Mouse (Mus musculus) kidney, postnatal 0 days (tissue): Measurements from ENCODE around the gene Fndc4. TPM values are rescaled to one million over a fixed set of nuclear protein-coding genes. Genes with fewer than 3 reads are reported as not detected.

Experiments used
- ATAC-seq: fragments of 200-750 bp; cut with Nextera tagmentation; replicated peaks from 2 replicates; pipeline ENCODE4 v1.8.0; 2017; ENCODE audit warnings: low read depth, moderate number of reproducible peaks, moderate TSS enrichment, moderate library complexity; ENCODE audit not compliant: low FRiP score
- DNase-seq: peaks from one replicate; pipeline ENCODE4 v3.0.0-alpha.2; 2016; ENCODE audit warnings: low spot score
- H3K27ac ChIP-seq: fragments of 300-500 bp; sonication (generic); 2 replicates; pipeline ENCODE4 v1.5.1; 2014; ENCODE audit warnings: mild to moderate bottlenecking
- H3K27me3 ChIP-seq: fragments of 300-500 bp; sonication (generic); 2 replicates; pipeline ENCODE4 v1.6.1; 2014; ENCODE audit warnings: low read length, mixed read lengths; ENCODE audit not compliant: insufficient read depth
- H3K36me3 ChIP-seq: fragments of 300-500 bp; sonication (generic); 2 replicates; pipeline ENCODE4 v1.6.1; 2014; ENCODE audit warnings: low read length, mixed read lengths; ENCODE audit not compliant: insufficient read depth
- H3K4me1 ChIP-seq: fragments of 300-500 bp; sonication (generic); replicated peaks from 2 replicates; pipeline ENCODE4 v1.6.1; 2014; ENCODE audit warnings: antibody characterized with exemption, low read length, mixed read lengths; ENCODE audit not compliant: insufficient read depth
- H3K4me2 ChIP-seq: fragments of 300-500 bp; sonication (generic); 2 replicates; pipeline ENCODE4 v1.6.1; 2014; ENCODE audit warnings: mild to moderate bottlenecking, low read length, moderate library complexity, mixed read lengths
- H3K4me3 ChIP-seq: fragments of 300-500 bp; sonication (generic); replicated peaks from 2 replicates; pipeline ENCODE4 v1.5.1; 2014; ENCODE audit warnings: low read depth, low read length
- H3K9ac ChIP-seq: fragments of 300-500 bp; sonication (generic); 2 replicates; pipeline ENCODE4 v1.6.1; 2014; ENCODE audit warnings: low read depth, low read length
- H3K9me3 ChIP-seq: fragments of 300-500 bp; sonication (generic); replicated peaks from 2 replicates; pipeline ENCODE4 v1.6.1; 2016; ENCODE audit warnings: low read length, inconsistent platforms, mixed read lengths
- CTCF ChIP-seq: IDR thresholded peaks from 2 replicates; pipeline ENCODE4 v1.5.1; 2016; ENCODE audit warnings: antibody characterized with exemption, low read depth, mild to moderate bottlenecking, moderate library complexity
- WGBS: fragments of 180-500 bp; shearing (Covaris S2); extraction: QIAGEN DNeasy Blood & Tissue Kit; methylation state at CpG from one replicate; pipeline ENCODE4 v1.1.7; 2014; 5-methylcytosine and 5-hydroxymethylcytosine counted together
- polyA plus RNA-seq: library from polyadenylated mRNA; unstranded; fragments of >200 nt; fragmentation: Nextera tagmentation; extraction: Ambion mirVana; gene quantifications from 2 replicates; pipeline ENCODE4 v1.2.1, GENCODE M21; 2015

Fndc4 gene
- polyA plus RNA-seq, 1 experiment from 2014 or later = 27.8 TPM

GRCm38 (mm10) chr5:31267686-31268085, 28.2 kb downstream of the Fndc4 start:
- no peak overlapping the region for H3K27ac ChIP-seq
- DNase-seq (no peak), ATAC-seq (no peak)
- WGBS = 81% methylated on average over 6 of the region's 6 CpGs
- no peak overlapping the region for H3K4me3 ChIP-seq
- H3K4me2 ChIP-seq = no peak overlapping the region
- no peak overlapping the region for H3K9ac ChIP-seq
- peaks cover 50% of the 10 kb centered on the region for H3K36me3 ChIP-seq
- no peaks in the 10 kb centered on the region for H3K4me1 ChIP-seq
- no peaks in the 10 kb centered on the region for H3K9me3 ChIP-seq
- H3K27me3 ChIP-seq = no peaks in the 10 kb centered on the region
- TF ChIP-seq CTCF = no peak

GRCm38 (mm10) chr5:31266101-31266500, 29.8 kb downstream of the Fndc4 start:
- ATAC-seq (no peak), DNase-seq (no peak)
- Histone ChIP-seq H3K4me2 (no peak overlapping the region), H3K36me3 (peaks cover 55% of the 10 kb centered on the region), H3K9ac (no peak overlapping the region), H3K9me3 (no peaks in the 10 kb centered on the region), H3K27me3 (no peaks in the 10 kb centered on the region), H3K4me1 (no peaks in the 10 kb centered on the region), H3K27ac (no peak overlapping the region), H3K4me3 (no peak overlapping the region)
- 87% methylated on average over 7 of the region's 7 CpGs for WGBS
- no peak for TF ChIP-seq CTCF

DNA sequence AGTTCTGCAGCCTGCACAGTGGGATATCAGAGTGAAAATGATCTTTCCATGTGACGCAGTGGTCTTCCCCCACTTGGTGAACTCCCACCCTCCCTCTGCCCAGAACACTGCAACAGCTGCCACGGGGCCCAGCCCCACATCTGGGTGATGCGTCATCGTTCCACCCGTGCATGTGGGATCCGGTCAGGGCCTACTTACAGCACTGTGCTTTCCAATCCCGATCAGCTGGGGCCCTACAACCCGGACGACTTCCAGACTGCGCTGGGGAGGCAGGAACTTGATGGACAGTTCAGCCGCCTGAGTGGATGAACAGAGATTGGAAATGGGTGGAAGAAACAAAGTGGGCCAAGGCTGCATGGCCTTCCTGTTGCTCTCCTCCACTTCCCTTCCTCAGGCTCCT, 38.3 kb downstream of the Fndc4 start:
- WGBS = 87% methylated on average over 11 of the region's 11 CpGs
- ATAC-seq (no peak), DNase-seq (no peak)
- Histone ChIP-seq H3K9ac (no peak overlapping the region), H3K36me3 (peaks cover 34% of the 10 kb centered on the region), H3K4me1 (no peaks in the 10 kb centered on the region), H3K27ac (no peak overlapping the region), H3K4me3 (no peak overlapping the region), H3K9me3 (no peaks in the 10 kb centered on the region), H3K4me2 (no peak overlapping the region), H3K27me3 (no peaks in the 10 kb centered on the region)
- TF ChIP-seq CTCF = no peak

DNA sequence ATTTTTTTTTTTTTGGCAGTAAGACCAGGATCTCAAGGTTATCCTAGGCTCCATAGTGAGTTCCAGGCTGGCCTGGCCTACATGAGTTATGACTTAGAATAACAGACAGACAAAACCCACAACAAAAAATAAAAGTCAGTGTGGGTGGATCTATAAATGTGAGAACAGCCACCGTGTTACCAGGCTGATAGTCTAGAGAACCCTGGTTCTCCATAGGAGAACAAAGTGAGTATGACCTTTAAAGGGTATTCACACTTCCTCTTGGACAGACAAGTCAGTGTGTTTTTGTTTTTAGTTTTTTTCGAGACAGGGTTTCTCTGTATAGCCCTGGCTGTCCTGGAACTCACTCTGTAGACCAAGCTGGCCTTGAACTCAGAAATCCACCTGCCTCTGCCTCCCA, 39.9 kb downstream of the Fndc4 start:
- peaks cover 32% of the 10 kb centered on the region; the same call in 1 of the 2 replicates for H3K36me3 ChIP-seq

GRCm38 (mm10) chr5:31255381-31255780, 40.5 kb downstream of the Fndc4 start:
- DNase-seq = no peak
- peaks cover 32% of the 10 kb centered on the region; the same call in 1 of the 2 replicates for H3K36me3 ChIP-seq
- no peaks in the 10 kb centered on the region for H3K9me3 ChIP-seq
- H3K4me3 ChIP-seq = no peak overlapping the region
- TF ChIP-seq CTCF = no peak
- no peak overlapping the region for H3K27ac ChIP-seq
- no peak overlapping the region for H3K9ac ChIP-seq
- WGBS = 82% methylated on average over 2 of the region's 2 CpGs
- no peak overlapping the region for H3K4me2 ChIP-seq
- 0 out of 2 replicates have a peak, but pooled peaks cover 4% of the 10 kb centered on the region for H3K4me1 ChIP-seq
- H3K27me3 ChIP-seq = no peaks in the 10 kb centered on the region
- ATAC-seq = no peak

More for the DNA sequence above, 39.9 kb downstream of the Fndc4 start:
- Histone ChIP-seq H3K9me3 (no peaks in the 10 kb centered on the region), H3K9ac (no peak overlapping the region), H3K4me2 (no peak overlapping the region), H3K4me3 (no peak overlapping the region), H3K4me1 (0 out of 2 replicates have a peak, but pooled peaks cover 4% of the 10 kb centered on the region), H3K27ac (no peak overlapping the region), H3K27me3 (no peaks in the 10 kb centered on the region)
- WGBS = 67% methylated on average over 2 of the region's 2 CpGs
- DNase-seq (no peak), ATAC-seq (no peak)
- no peak for TF ChIP-seq CTCF

DNA sequence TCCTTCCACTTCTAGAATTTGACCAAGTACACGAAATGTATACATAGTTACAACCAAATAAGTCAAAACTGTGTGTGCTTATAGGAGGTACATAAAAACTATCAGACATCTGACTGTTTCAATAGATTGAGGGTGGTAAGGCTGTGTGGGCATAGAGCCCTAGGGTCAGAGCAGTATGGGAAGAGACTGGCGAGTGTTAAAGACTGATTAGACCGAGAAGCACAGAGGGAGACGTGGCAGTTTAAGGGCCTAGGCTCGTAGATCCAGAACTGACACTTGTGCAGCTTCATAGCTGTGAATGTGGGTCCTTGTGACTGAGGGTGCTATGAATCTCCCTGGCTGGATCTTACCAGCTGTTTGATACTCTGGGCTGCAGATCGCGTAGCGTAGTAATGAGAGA, 41.0 kb downstream of the Fndc4 start:
- Histone ChIP-seq H3K27ac (no peak overlapping the region), H3K4me3 (no peak overlapping the region), H3K9ac (no peak overlapping the region), H3K4me2 (no peak overlapping the region), H3K4me1 (0 out of 2 replicates have a peak, but pooled peaks cover 4% of the 10 kb centered on the region), H3K9me3 (no peaks in the 10 kb centered on the region), H3K27me3 (no peaks in the 10 kb centered on the region), H3K36me3 (peaks cover 33% of the 10 kb centered on the region; the same call in 1 of the 2 replicates)
- 83% methylated on average over 8 of the region's 8 CpGs for WGBS
- ATAC-seq = no peak
- no peak for TF ChIP-seq CTCF
- no peak for DNase-seq

GRCm38 (mm10) chr5:31254452-31254851, 41.4 kb downstream of the Fndc4 start:
- TF ChIP-seq CTCF = no peak
- Histone ChIP-seq H3K4me1 (0 out of 2 replicates have a peak, but pooled peaks cover 4% of the 10 kb centered on the region), H3K4me3 (no peak overlapping the region), H3K9me3 (no peaks in the 10 kb centered on the region), H3K27me3 (no peaks in the 10 kb centered on the region), H3K27ac (no peak overlapping the region), H3K9ac (no peak overlapping the region), H3K4me2 (no peak overlapping the region), H3K36me3 (peaks cover 34% of the 10 kb centered on the region)
- WGBS = 59% methylated on average over 7 of the region's 7 CpGs
- DNase-seq (no peak), ATAC-seq (no peak)
